Mouse (Mus musculus) left cerebral cortex, adult 6 months (tissue): Measurements from ENCODE around the gene Cx3cl1. TPM values are rescaled to one million over a fixed set of nuclear protein-coding genes. Genes with fewer than 3 reads are reported as not detected.

Experiments
- long read RNA-seq, 2 experiments: library from polyadenylated mRNA; unstranded; transcript quantifications; one replicate each; pipeline ENCODE4 v2.0.0; 2019 to 2020
- polyA plus RNA-seq: library from polyadenylated mRNA; unstranded; fragments of <200 nt; fragmentation: Nextera tagmentation; gene quantifications from 2 replicates; pipeline ENCODE4 v1.2.3, GENCODE M21; 2021

The Cx3cl1 gene
- polyA plus RNA-seq: 483 and 651 TPM in 2 replicates
- long read RNA-seq, experiment 1, transcript Cx3cl1-201 (3 exons, 3,315 nt): major isoform, 423 of 664 reads
- long read RNA-seq, experiment 1, partial matches to known transcripts: 1 of 664 reads
- long read RNA-seq, experiment 1, other reads (novel, unspliced or antisense): 237 of 664 reads
- long read RNA-seq, experiment 2, transcript Cx3cl1-201 (3 exons, 3,315 nt): major isoform, 32 of 126 reads
- long read RNA-seq, experiment 2, partial matches to known transcripts: 1 of 126 reads
- long read RNA-seq, experiment 2, other reads (novel, unspliced or antisense): 92 of 126 reads

GRCm38 (mm10) chr8:94771941-94772670 is at the start of gene Cx3cl1:
Gene Cx3cl1, plus strand, starts transcription at chr8:94772009.

GRCm38 (mm10) chr8:94745476-94746184 is 26.2 kb upstream of the Cx3cl1 start, which contains the start of gene Ccl22:
Gene Ccl22, plus strand, starts transcription at chr8:94745590.

GRCm38 (mm10) chr8:94810153-94810552 is 38.3 kb downstream of the Cx3cl1 start, which contains the start of gene Ccl17:
Gene Ccl17, plus strand, starts transcription at chr8:94810453.

Other genes with a start within 250 kb of the Cx3cl1 start
- 12.4 and 17.6 TPM in 2 replicates for gene Cpne2, start 239.0 kb upstream of the Cx3cl1 start, polyA plus RNA-seq
- gene Rspry1, start 170.1 kb upstream of the Cx3cl1 start, polyA plus RNA-seq: 9.9 and 16.3 TPM in 2 replicates
- gene Fam192a, start 170.0 kb upstream of the Cx3cl1 start, polyA plus RNA-seq: 25.3 and 28.4 TPM in 2 replicates
- 9.6 and 111 TPM in 2 replicates for gene Arl2bp, start 105.4 kb upstream of the Cx3cl1 start, polyA plus RNA-seq
- gene Pllp, start 75.7 kb upstream of the Cx3cl1 start, polyA plus RNA-seq: 57.7 and 70.9 TPM in 2 replicates
- gene Ccl22, start 26.4 kb upstream of the Cx3cl1 start, polyA plus RNA-seq: 0.09 and 0.14 TPM in 2 replicates
- gene Ccl17, start 38.4 kb downstream of the Cx3cl1 start, polyA plus RNA-seq: 2.5 and 3.2 TPM in 2 replicates
- 67.1 and 83.8 TPM in 2 replicates for gene Coq9, start 66.3 kb downstream of the Cx3cl1 start, polyA plus RNA-seq
- 34.7 and 34.9 TPM in 2 replicates for gene Ciapin1, start 66.3 kb downstream of the Cx3cl1 start, polyA plus RNA-seq
- gene Polr2c, start 85.4 kb downstream of the Cx3cl1 start, polyA plus RNA-seq: 154 and 194 TPM in 2 replicates
- gene Dok4, start 104.3 kb downstream of the Cx3cl1 start, polyA plus RNA-seq: 5.0 and 6.3 TPM in 2 replicates
- 1.4 and 1.5 TPM in 2 replicates for gene Ccdc102a, start 146.1 kb downstream of the Cx3cl1 start, polyA plus RNA-seq
- gene Adgrg5, start 151.7 kb downstream of the Cx3cl1 start, polyA plus RNA-seq: not detected in 2 replicates
- gene Adgrg1, start 202.7 kb downstream of the Cx3cl1 start, polyA plus RNA-seq: 23.5 and 27.7 TPM in 2 replicates
- gene Adgrg3, start 245.7 kb downstream of the Cx3cl1 start, polyA plus RNA-seq: 0.12 TPM in 1 of 2 replicates, not detected in the other